Mouse (Mus musculus) heart, adult 9 months (tissue): ENCODE measurements around the gene Klhl25.
A peak's percentile ranks its signal among the peaks of the same experiment; 100 is the strongest.
"Not testable (repeated sequence)": the region's sequence is repeated elsewhere in the genome, so short reads cannot be mapped to it uniquely, and the experiment has no call there.

Experiments
- DNase-seq, 2 experiments: peaks; one replicate each; pipeline ENCODE4 v3.0.0; 2022; ENCODE audit warnings: low spot score in 2 of 2

Klhl25 gene

GRCm38 (mm10) chr7:75873216-75873615 lies 25.1 kb downstream of the Klhl25 start:
- no peak for DNase-seq

- no peak for DNase-seq
Measured at GRCm38 (mm10) chr7:75873746-75874145, 25.6 kb downstream of the Klhl25 start.

- DNase-seq = not testable (repeated sequence)
Measured at GRCm38 (mm10) chr7:75879436-75879835, 31.3 kb downstream of the Klhl25 start.

GRCm38 (mm10) chr7:75880236-75880635 lies 32.1 kb downstream of the Klhl25 start:
- DNase-seq = no peak

- DNase-seq = peak; percentile 56 to 64
Measured at GRCm38 (mm10) chr7:75880650-75881049, 32.5 kb downstream of the Klhl25 start.

GRCm38 (mm10) chr7:75881376-75881775 lies 33.3 kb downstream of the Klhl25 start:
- DNase-seq = no peak

DNA sequence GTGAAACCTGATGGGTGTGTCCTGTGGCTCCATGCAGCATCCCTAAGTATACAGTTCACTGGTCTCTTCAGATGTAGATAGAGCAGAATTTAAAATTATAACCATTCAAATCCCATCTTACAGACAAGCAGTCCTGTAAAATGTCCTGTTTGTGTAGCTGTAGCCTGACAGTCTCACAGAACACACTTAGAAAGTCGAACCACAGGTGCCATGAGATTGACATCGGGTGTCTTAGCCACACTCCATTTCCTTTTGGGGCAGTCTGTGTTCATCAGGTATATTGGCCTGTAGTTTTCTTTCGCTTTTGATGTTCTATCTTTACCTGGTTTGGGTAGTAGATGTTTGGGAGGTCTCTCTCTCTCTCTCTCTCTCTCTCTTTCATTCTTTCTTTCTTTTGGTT lies 33.7 kb downstream of the Klhl25 start:
- no peak for DNase-seq

DNA sequence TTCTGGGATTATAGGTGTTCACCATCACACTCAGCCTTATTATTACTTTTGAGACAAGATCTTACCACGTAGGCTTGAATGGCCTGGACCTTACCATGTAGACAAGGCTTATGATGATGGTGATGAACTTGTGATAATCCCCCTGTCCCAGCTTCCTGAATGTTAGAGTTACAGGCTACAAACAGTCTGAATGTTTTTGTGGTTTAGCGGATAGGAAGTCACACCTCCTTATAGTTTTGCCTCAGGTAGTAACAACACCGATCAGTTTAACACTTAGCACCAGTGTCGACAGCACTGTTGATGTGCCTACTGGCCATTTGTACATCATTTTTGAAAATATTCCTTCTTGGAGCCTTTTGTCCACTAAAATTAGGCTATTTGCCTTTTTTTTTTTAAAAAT lies 43.4 kb downstream of the Klhl25 start:
- DNase-seq = no peak

- DNase-seq = no peak
Measured at GRCm38 (mm10) chr7:75892737-75893136, 44.6 kb downstream of the Klhl25 start.

DNA sequence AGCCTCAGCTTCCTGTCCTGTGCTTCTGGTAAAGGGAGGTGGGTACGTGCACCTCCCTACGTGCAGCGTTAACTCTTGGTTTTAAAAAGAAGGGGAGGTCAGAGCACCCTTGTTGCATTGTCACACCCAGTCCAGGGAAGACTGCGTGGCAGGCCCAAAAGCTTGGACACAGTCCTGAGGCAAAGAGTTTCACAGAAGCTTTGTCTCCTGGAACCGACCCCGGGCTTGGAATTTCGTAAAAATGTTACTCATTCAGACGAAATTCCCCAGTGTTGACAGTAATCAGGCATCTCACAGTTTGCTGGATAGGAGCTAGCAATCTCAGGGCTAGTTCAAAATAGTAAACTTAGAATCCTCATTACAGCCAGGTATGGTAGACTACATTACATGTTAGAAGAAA lies 45.6 kb downstream of the Klhl25 start:
- peak; percentile 26 to 56 for DNase-seq

DNA sequence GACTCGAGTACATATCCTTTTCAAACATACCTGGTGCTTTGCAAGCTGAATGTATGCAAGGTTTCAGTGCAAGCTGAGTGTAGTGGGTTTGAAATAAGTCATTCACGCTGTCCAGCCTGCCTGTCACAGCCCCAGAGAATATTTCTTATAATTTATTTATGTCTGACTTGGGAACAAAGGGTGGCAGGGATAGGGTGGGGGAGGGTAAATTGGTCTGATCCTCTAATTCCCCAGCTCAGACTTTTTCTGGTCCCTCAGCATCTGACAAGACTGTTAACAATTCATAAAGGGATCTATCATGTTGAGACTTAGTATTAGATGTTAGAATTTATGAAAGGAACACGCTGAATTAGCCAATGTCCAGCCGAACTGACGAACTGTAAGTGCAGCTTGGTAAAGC lies 48.9 kb downstream of the Klhl25 start:
- no peak for DNase-seq

- no peak for DNase-seq
Measured at GRCm38 (mm10) chr7:75899102-75899501, 51.0 kb downstream of the Klhl25 start.

GRCm38 (mm10) chr7:75899517-75899916 lies 51.4 kb downstream of the Klhl25 start:
- no peak for DNase-seq

DNA sequence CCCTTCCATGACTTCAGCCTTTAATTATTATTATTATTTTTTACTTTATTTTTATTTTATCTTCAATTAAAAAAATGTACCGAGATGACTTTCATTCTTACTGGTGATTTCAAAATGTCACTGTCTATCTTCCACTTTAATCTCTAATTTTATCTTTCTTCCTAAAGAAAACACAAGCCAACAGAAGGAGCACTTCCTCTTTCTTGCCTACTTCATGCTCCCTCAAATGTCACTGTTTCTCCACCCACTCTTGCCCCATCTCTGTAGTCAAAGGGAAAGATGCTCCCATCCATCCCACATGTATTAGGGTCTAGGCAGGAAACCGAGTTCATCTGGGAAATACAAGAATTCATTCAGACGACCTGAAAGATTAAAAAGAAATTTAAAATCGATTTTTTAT lies 51.8 kb downstream of the Klhl25 start:
- DNase-seq = no peak

- peak in 1 of 2 experiments; percentile 7 for DNase-seq
Measured at GRCm38 (mm10) chr7:75905145-75905544, 57.0 kb downstream of the Klhl25 start.

- peak; percentile 27 to 51 for DNase-seq
Measured at GRCm38 (mm10) chr7:75910035-75910651, 62.0 kb downstream of the Klhl25 start.

- no peak for DNase-seq
Measured at GRCm38 (mm10) chr7:75910652-75911035, 62.5 kb downstream of the Klhl25 start.

- DNase-seq = peak; percentile 32 to 59
Measured at GRCm38 (mm10) chr7:75913952-75914351, 65.8 kb downstream of the Klhl25 start.

DNA sequence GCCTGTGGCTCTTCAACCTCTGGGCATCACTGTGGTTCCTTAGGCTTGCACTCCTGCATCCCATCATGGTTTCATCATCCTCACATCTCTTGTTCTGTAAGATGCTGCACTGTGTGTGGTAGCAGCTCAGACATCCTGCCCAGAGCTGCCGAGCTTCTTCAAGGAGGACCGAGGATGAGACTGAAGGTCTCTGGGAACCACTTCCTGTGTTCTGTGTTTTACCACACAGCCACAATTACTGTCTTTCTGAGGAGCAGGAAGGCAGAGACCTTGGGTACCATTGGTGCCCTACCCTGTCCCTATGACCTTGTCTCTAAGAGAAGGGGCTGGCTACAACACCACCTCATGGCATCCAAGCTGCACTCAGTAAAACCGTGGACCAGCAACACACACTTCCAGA lies 67.4 kb downstream of the Klhl25 start:
- not testable (repeated sequence) for DNase-seq

DNA sequence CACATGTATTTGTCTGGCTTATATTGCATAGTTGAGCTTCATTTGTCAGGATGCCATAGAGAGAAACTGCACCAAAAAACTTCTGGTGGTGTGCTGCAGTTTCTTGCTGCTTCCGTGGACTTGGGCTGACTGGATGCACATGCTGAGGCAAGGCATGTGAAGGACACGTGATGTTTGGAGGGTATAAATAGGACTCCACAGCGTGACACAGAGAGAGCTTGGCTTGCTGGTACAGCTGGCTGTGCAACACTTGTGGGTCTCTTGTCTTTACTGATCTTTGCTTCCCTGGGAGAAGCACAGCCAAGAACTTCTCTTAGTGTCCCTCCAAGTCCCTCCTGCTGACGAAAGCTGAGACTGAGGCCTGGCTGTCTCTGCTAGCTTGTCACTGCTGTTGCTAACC lies 69.6 kb downstream of the Klhl25 start:
- DNase-seq = peak in 1 of 2 experiments; percentile 9

DNA sequence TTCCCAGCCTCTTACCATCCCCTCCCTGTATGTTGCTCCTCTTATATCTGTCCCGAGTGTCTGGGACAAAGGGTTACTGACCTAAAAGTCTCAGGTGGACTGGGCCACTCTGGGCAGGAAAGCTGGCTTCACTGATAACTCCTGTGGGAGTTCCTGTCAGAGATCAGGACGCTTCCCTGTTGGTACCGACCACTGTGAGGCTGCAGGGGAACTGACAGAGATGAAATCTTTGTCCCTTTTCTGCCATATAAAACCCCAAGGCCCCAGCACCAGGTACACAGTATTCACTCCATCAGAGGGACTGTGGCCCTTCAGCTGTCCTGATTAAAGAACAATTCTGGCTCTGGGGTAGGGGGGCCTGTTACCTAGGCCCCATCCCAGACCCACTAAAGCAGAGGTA lies 71.6 kb downstream of the Klhl25 start:
- DNase-seq = not testable (repeated sequence)
